Mouse (Mus musculus): Measurements from ENCODE around the gene Ubxn7. TPM values are rescaled to one million over a fixed set of nuclear protein-coding genes. Genes with fewer than 3 reads are reported as not detected.

Ubxn7 gene
- polyA plus RNA-seq, 1 experiment from 2014 or later, result 18.3 TPM

DNA sequence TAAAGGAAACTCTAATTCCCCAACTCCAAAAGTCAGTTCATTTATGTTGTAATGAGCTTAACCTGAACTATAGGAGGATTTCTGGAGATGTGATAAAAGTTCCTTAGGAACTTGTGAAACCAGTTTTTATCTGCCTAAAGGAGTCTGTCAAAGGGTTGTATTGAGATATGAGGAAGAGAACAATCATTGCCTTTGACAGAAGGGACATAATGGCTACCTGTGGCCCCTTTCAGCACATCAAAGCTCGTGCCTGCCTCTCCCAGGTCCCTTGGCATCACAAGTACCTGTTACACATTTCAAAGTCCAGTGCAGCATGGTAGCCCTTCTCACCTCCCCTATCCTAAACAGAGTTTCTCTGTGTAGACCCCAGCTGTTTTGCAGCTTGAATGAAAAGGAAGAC lies 85.4 kb downstream of the Ubxn7 start:
- no peak for ATAC-seq
- H3K36me3 ChIP-seq (ENCODE audit: control insufficient read depth, insufficient read depth, low read length), result no peaks in the 10 kb centered on the region
- H3K4me1 ChIP-seq (ENCODE audit: control insufficient read depth, insufficient read depth, low read depth, low read length), result peaks cover 9% of the 10 kb centered on the region
- H3K27ac ChIP-seq (ENCODE audit: low read depth, low read length), result no peak overlapping the region
- 64% methylated on average over 1 of the region's 1 CpGs for WGBS
- H3K9ac ChIP-seq (ENCODE audit: low read depth, low read length), result no peak overlapping the region
- H3K4me3 ChIP-seq (ENCODE audit: low read length), result no peak overlapping the region
- no peaks in the 10 kb centered on the region for H3K9me3 ChIP-seq (ENCODE audit: control insufficient read depth, low read length)
- H3K4me2 ChIP-seq (ENCODE audit: low read length), result no peak overlapping the region
- no peaks in the 10 kb centered on the region for H3K27me3 ChIP-seq (replicated peaks; ENCODE audit: control insufficient read depth, insufficient read depth, low read length)

- peaks cover 9% of the 10 kb centered on the region for H3K4me1 ChIP-seq (ENCODE audit: control insufficient read depth, insufficient read depth, low read depth, low read length)
- H3K9ac ChIP-seq (ENCODE audit: low read depth, low read length), result peak within 1 kb of the TSS; percentile 65
- ATAC-seq, result peak; percentile 96
- H3K27me3 ChIP-seq (replicated peaks; ENCODE audit: control insufficient read depth, insufficient read depth, low read length), result no peaks in the 10 kb centered on the region
- H3K4me3 ChIP-seq (ENCODE audit: low read length), result peak within 1 kb of the TSS; percentile 51
- H3K4me2 ChIP-seq (ENCODE audit: low read length), result peak within 1 kb of the TSS; percentile 66
- no peaks in the 10 kb centered on the region for H3K36me3 ChIP-seq (ENCODE audit: control insufficient read depth, insufficient read depth, low read length)
- WGBS, result under 1% methylated on average over 45 of the region's 45 CpGs
- H3K27ac ChIP-seq (ENCODE audit: low read depth, low read length), result peak within 1 kb of the TSS; percentile 80
- H3K9me3 ChIP-seq (ENCODE audit: control insufficient read depth, low read length), result no peaks in the 10 kb centered on the region
Measured at GRCm38 (mm10) chr16:32419517-32420483, 87.7 kb downstream of the Ubxn7 start, which contains the start of gene Tctex1d2. TSS of gene Tctex1d2 (plus strand) at chr16:32419702.

- H3K27me3 ChIP-seq (replicated peaks; ENCODE audit: control insufficient read depth, insufficient read depth, low read length), result no peaks in the 10 kb centered on the region
- no peak overlapping the region for H3K4me2 ChIP-seq (ENCODE audit: low read length)
- H3K36me3 ChIP-seq (ENCODE audit: control insufficient read depth, insufficient read depth, low read length), result no peaks in the 10 kb centered on the region
- 91% methylated on average over 3 of the region's 3 CpGs for WGBS
- H3K27ac ChIP-seq (ENCODE audit: low read depth, low read length), result no peak overlapping the region
- no peak overlapping the region for H3K9ac ChIP-seq (ENCODE audit: low read depth, low read length)
- H3K9me3 ChIP-seq (ENCODE audit: control insufficient read depth, low read length), result no peaks in the 10 kb centered on the region
- H3K4me1 ChIP-seq (ENCODE audit: control insufficient read depth, insufficient read depth, low read depth, low read length), result peaks cover 16% of the 10 kb centered on the region
- ATAC-seq, result no peak
- no peak overlapping the region for H3K4me3 ChIP-seq (ENCODE audit: low read length)
Measured at GRCm38 (mm10) chr16:32427506-32427905, 95.4 kb downstream of the Ubxn7 start.

DNA sequence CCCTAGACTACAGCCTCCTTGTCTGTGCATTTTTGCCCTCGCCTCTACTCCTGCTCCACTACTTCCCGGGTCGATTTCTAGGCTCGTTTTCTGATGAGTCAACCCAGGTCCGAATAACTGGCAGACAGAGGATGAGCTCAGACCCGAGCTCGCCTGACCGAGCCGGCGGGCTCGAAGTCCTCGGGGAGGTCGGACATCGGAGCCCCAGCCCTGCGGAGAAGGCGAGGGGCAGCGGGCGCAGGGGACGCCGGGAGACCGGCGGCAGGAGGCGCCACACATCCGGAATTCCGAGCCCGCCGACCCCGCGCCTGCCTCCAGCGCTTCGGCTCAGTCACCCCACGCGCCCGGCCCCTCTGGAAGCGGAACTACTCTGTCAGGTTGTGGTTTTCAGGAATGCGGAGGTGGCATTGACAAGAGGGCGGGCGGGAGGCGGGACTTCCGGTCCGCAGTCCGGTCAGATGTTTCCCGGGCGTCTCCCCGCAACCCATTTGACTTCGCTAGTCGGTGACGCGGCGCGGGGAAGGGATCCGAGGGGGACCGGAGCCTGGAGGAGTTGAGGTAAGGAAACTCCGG lies 98.5 kb downstream of the Ubxn7 start, which contains the start of gene Pcyt1a:
Gene Pcyt1a, plus strand, starts transcription at position 448 of the 573 bp plus-strand sequence.
- peak; percentile 99 for ATAC-seq
- peaks cover 16% of the 10 kb centered on the region for H3K4me1 ChIP-seq (ENCODE audit: control insufficient read depth, insufficient read depth, low read depth, low read length)

DNA sequence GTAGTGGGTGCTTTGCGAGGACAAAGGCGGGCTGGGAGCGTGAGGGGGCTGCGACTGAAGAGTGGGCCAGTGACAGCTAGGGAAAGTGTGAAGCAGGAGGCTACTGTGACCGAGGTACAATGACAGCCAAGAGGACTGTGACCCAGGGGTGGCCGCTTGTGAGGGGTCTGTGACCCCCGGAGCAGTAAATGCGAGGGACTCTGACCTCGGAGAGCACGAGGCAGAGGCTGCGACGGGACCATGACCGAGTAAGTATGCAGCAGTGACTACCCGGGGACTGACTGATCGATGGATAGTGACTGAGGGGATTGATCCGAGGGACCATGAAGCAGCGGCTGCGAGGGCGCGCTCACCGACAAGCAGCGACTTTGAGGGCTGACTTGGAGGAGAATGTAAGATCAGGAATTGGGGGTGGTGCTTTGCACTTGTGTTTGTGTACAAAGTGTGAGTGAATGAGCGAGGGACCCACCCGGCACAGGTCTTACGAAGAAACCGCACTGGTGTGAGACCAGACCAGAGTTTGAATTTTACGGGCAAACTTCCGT lies 99.1 kb downstream of the Ubxn7 start:
- Histone ChIP-seq H3K27me3 (replicated peaks; ENCODE audit: control insufficient read depth, insufficient read depth, low read length) (no peaks in the 10 kb centered on the region), H3K36me3 (ENCODE audit: control insufficient read depth, insufficient read depth, low read length) (no peaks in the 10 kb centered on the region), H3K4me2 (ENCODE audit: low read length) (peak overlapping the region; percentile 80), H3K4me3 (ENCODE audit: low read length) (peak overlapping the region; percentile 68), H3K9ac (ENCODE audit: low read depth, low read length) (peak overlapping the region; percentile 83), H3K4me1 (ENCODE audit: control insufficient read depth, insufficient read depth, low read depth, low read length) (peaks cover 16% of the 10 kb centered on the region), H3K9me3 (ENCODE audit: control insufficient read depth, low read length) (no peaks in the 10 kb centered on the region), H3K27ac (ENCODE audit: low read depth, low read length) (peak overlapping the region; percentile 92)
- ATAC-seq, result no peak; the same call in 1 of the 2 replicates
- WGBS, result under 1% methylated on average over 28 of the region's 28 CpGs

More for the DNA sequence above, 98.5 kb downstream of the Ubxn7 start, which contains the start of gene Pcyt1a:
- H3K9me3 ChIP-seq (ENCODE audit: control insufficient read depth, low read length), result no peaks in the 10 kb centered on the region
- peak within 1 kb of the TSS; percentile 92 for H3K27ac ChIP-seq (ENCODE audit: low read depth, low read length)
- H3K9ac ChIP-seq (ENCODE audit: low read depth, low read length), result peak within 1 kb of the TSS; percentile 83
- H3K4me3 ChIP-seq (ENCODE audit: low read length), result peak within 1 kb of the TSS; percentile 68
- H3K4me2 ChIP-seq (ENCODE audit: low read length), result peak within 1 kb of the TSS; percentile 80
- under 1% methylated on average over 54 of the region's 54 CpGs for WGBS
- H3K27me3 ChIP-seq (replicated peaks; ENCODE audit: control insufficient read depth, insufficient read depth, low read length), result no peaks in the 10 kb centered on the region
- no peaks in the 10 kb centered on the region for H3K36me3 ChIP-seq (ENCODE audit: control insufficient read depth, insufficient read depth, low read length)

- Histone ChIP-seq H3K27ac (ENCODE audit: low read depth, low read length) (no peak overlapping the region), H3K4me2 (ENCODE audit: low read length) (peak overlapping the region; percentile 80), H3K4me1 (ENCODE audit: control insufficient read depth, insufficient read depth, low read depth, low read length) (peaks cover 16% of the 10 kb centered on the region), H3K9ac (ENCODE audit: low read depth, low read length) (no peak overlapping the region; the same call in 1 of the 2 replicates), H3K27me3 (replicated peaks; ENCODE audit: control insufficient read depth, insufficient read depth, low read length) (no peaks in the 10 kb centered on the region), H3K9me3 (ENCODE audit: control insufficient read depth, low read length) (no peaks in the 10 kb centered on the region), H3K36me3 (ENCODE audit: control insufficient read depth, insufficient read depth, low read length) (no peaks in the 10 kb centered on the region), H3K4me3 (ENCODE audit: low read length) (peak overlapping the region; percentile 7; the same call in 1 of the 2 replicates)
- ATAC-seq, result no peak
- 90% methylated on average over 1 of the region's 1 CpGs for WGBS
Measured at GRCm38 (mm10) chr16:32431926-32432325, 99.9 kb downstream of the Ubxn7 start.

- H3K4me3 ChIP-seq (ENCODE audit: low read length), result no peak overlapping the region
- no peaks in the 10 kb centered on the region for H3K36me3 ChIP-seq (ENCODE audit: control insufficient read depth, insufficient read depth, low read length)
- ATAC-seq, result no peak
- H3K9ac ChIP-seq (ENCODE audit: low read depth, low read length), result no peak overlapping the region
- no peaks in the 10 kb centered on the region for H3K9me3 ChIP-seq (ENCODE audit: control insufficient read depth, low read length)
- H3K4me1 ChIP-seq (ENCODE audit: control insufficient read depth, insufficient read depth, low read depth, low read length), result peaks cover 16% of the 10 kb centered on the region
- no peak overlapping the region for H3K27ac ChIP-seq (ENCODE audit: low read depth, low read length)
- no peak overlapping the region for H3K4me2 ChIP-seq (ENCODE audit: low read length)
- WGBS, result 93% methylated on average over 2 of the region's 2 CpGs
- no peaks in the 10 kb centered on the region for H3K27me3 ChIP-seq (replicated peaks; ENCODE audit: control insufficient read depth, insufficient read depth, low read length)
Measured at GRCm38 (mm10) chr16:32433138-32433537, 101.1 kb downstream of the Ubxn7 start.

- Histone ChIP-seq H3K9me3 (ENCODE audit: control insufficient read depth, low read length) (no peaks in the 10 kb centered on the region), H3K9ac (ENCODE audit: low read depth, low read length) (no peak overlapping the region), H3K36me3 (ENCODE audit: control insufficient read depth, insufficient read depth, low read length) (no peaks in the 10 kb centered on the region), H3K27me3 (replicated peaks; ENCODE audit: control insufficient read depth, insufficient read depth, low read length) (no peaks in the 10 kb centered on the region), H3K4me3 (ENCODE audit: low read length) (no peak overlapping the region), H3K4me2 (ENCODE audit: low read length) (no peak overlapping the region), H3K4me1 (ENCODE audit: control insufficient read depth, insufficient read depth, low read depth, low read length) (peaks cover 16% of the 10 kb centered on the region), H3K27ac (ENCODE audit: low read depth, low read length) (no peak overlapping the region)
- ATAC-seq, result no peak
- 69% methylated on average over 6 of the region's 6 CpGs for WGBS
Measured at GRCm38 (mm10) chr16:32434066-32434465, 102.0 kb downstream of the Ubxn7 start.

- no peak for ATAC-seq
- Histone ChIP-seq H3K9ac (ENCODE audit: low read depth, low read length) (no peak overlapping the region), H3K27me3 (replicated peaks; ENCODE audit: control insufficient read depth, insufficient read depth, low read length) (no peaks in the 10 kb centered on the region), H3K4me2 (ENCODE audit: low read length) (no peak overlapping the region), H3K4me1 (ENCODE audit: control insufficient read depth, insufficient read depth, low read depth, low read length) (peaks cover 14% of the 10 kb centered on the region), H3K36me3 (ENCODE audit: control insufficient read depth, insufficient read depth, low read length) (no peaks in the 10 kb centered on the region), H3K9me3 (ENCODE audit: control insufficient read depth, low read length) (no peaks in the 10 kb centered on the region), H3K27ac (ENCODE audit: low read depth, low read length) (no peak overlapping the region), H3K4me3 (ENCODE audit: low read length) (no peak overlapping the region)
Measured at GRCm38 (mm10) chr16:32434691-32435090, 102.6 kb downstream of the Ubxn7 start.

All from hindbrain, embryonic 16.5 days (tissue).